Mouse (Mus musculus) thymus, adult 18-20 months (tissue): Measurements from ENCODE around the gene Slc10a1.

Experiments
- DNase-seq, 2 experiments: peaks; one replicate each; pipeline ENCODE4 v3.0.0; 2022; ENCODE audit warnings: mixed read lengths in 2 of 2

The Slc10a1 gene

GRCm38 (mm10) chr12:80927518-80927917 is 41.0 kb downstream of the Slc10a1 start:
- no peak for DNase-seq

- DNase-seq, result no peak
Measured at GRCm38 (mm10) chr12:80926550-80926949, 42.0 kb downstream of the Slc10a1 start.

GRCm38 (mm10) chr12:80925919-80926318 is 42.6 kb downstream of the Slc10a1 start:
- no peak for DNase-seq

GRCm38 (mm10) chr12:80924205-80924604 is 44.3 kb downstream of the Slc10a1 start:
- no peak for DNase-seq

GRCm38 (mm10) chr12:80923602-80924001 is 44.9 kb downstream of the Slc10a1 start:
- no peak for DNase-seq

GRCm38 (mm10) chr12:80922869-80923268 is 45.6 kb downstream of the Slc10a1 start:
- DNase-seq, result no peak

- DNase-seq, result no peak
Measured at GRCm38 (mm10) chr12:80921301-80921700, 47.2 kb downstream of the Slc10a1 start.

GRCm38 (mm10) chr12:80917764-80918163 is 50.7 kb downstream of the Slc10a1 start:
- peak; percentile 15 to 28 for DNase-seq

GRCm38 (mm10) chr12:80909631-80910030 is 58.9 kb downstream of the Slc10a1 start:
- DNase-seq, result no peak
